Mouse (Mus musculus): ENCODE data around the gene Clic1. TPM values are rescaled to one million over a fixed set of nuclear protein-coding genes. Genes with fewer than 3 reads are reported as not detected.

Gene Clic1
- polyA plus RNA-seq, 1 experiment, result 173 TPM

DNA sequence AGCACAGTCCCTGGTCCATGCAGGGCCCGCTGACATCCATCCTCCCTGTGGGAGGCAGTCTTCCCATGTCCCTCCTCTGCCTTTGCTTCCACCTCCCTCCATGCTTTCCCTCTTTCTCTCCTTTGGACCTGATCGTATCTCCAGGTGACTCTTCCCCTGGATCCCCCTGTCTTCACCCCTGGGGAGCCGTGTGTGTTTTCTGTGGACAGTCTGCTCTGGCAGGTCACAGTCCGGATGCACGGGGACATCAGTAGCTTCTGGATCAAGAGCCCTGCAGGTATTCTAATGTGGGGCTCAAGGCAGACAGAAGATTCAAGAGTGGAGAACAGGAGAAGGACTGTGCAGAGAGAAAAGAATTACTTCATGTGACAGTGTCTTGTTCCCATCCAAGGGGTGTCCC is 26.5 kb upstream of the Clic1 start:
- Histone ChIP-seq H3K9ac (ENCODE audit: low read depth, poor library complexity, severe bottlenecking) (no peak overlapping the region), H3K9me3 (replicated peaks; ENCODE audit: control insufficient read depth, insufficient read depth, low read length, poor library complexity, severe bottlenecking) (no peaks in the 10 kb centered on the region), H3K27ac (ENCODE audit: insufficient read depth, low read length) (no peak overlapping the region), H3K4me1 (ENCODE audit: control insufficient read depth, insufficient read depth, low read length) (peaks cover 5% of the 10 kb centered on the region), H3K4me3 (ENCODE audit: low read depth, low read length) (no peak overlapping the region), H3K27me3 (ENCODE audit: control insufficient read depth, insufficient read depth, low read length, poor library complexity, severe bottlenecking) (no peaks in the 10 kb centered on the region), H3K36me3 (ENCODE audit: control insufficient read depth, insufficient read depth, low read length, poor library complexity, severe bottlenecking) (no peaks in the 10 kb centered on the region)
- TF ChIP-seq POLR2A (IDR thresholded peaks at IDR 0.05; ENCODE audit: insufficient read depth, low read length) (no peak), EP300 (IDR thresholded peaks at IDR 0.05; ENCODE audit: insufficient read depth, low read depth, low read length) (no peak), CTCF (IDR thresholded peaks at IDR 0.05; ENCODE audit: low read depth, low read length) (no peak)

DNA sequence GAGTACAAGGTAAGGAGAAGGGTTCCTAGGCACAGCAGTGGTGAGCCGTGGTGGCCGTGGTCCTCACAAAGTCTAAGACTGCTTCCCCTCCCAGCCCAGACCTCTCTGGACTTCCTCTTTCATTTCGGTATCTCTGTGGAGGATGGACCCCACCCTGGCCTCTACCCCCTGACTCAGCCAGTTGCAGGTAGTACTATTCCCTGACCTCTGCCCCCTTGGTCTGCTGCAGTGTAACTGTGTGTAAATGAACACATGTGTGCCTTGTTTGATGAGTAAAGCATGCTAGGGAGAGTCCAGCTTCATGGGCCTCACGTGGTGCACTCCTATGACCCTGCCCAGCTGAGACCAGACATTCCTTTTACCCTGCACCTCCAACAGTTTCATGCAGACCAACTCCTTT is 26.0 kb upstream of the Clic1 start:
- Histone ChIP-seq H3K36me3 (ENCODE audit: control insufficient read depth, insufficient read depth, low read length, poor library complexity, severe bottlenecking) (no peaks in the 10 kb centered on the region), H3K9me3 (replicated peaks; ENCODE audit: control insufficient read depth, insufficient read depth, low read length, poor library complexity, severe bottlenecking) (no peaks in the 10 kb centered on the region), H3K4me1 (ENCODE audit: control insufficient read depth, insufficient read depth, low read length) (peaks cover 5% of the 10 kb centered on the region), H3K27me3 (ENCODE audit: control insufficient read depth, insufficient read depth, low read length, poor library complexity, severe bottlenecking) (no peaks in the 10 kb centered on the region), H3K27ac (ENCODE audit: insufficient read depth, low read length) (no peak overlapping the region), H3K9ac (ENCODE audit: low read depth, poor library complexity, severe bottlenecking) (no peak overlapping the region), H3K4me3 (ENCODE audit: low read depth, low read length) (no peak overlapping the region)
- TF ChIP-seq EP300 (IDR thresholded peaks at IDR 0.05; ENCODE audit: insufficient read depth, low read depth, low read length) (no peak), CTCF (IDR thresholded peaks at IDR 0.05; ENCODE audit: low read depth, low read length) (no peak), POLR2A (IDR thresholded peaks at IDR 0.05; ENCODE audit: insufficient read depth, low read length) (no peak)

DNA sequence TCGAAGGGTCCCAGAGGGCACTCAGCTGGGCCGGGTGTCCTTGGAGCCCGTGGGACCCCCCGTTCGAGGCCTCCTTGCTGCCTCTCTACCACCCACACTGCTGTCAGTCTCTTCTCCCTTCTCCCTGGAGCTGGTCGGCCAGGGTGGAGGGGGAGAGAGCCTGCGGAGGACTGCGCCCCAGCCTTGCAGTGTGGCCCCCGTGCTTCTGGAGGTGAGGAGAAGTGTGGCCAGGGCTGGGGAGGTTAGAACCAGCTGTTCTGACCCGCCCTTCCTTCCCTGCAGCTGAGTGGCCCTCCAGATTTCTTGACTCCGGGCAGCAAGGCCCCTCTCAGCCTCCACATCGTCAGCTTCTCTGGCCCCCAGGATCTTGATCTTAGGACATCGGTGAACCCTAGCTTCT is 25.5 kb upstream of the Clic1 start:
- no peaks in the 10 kb centered on the region for H3K36me3 ChIP-seq (ENCODE audit: control insufficient read depth, insufficient read depth, low read length, poor library complexity, severe bottlenecking)
- no peaks in the 10 kb centered on the region for H3K27me3 ChIP-seq (ENCODE audit: control insufficient read depth, insufficient read depth, low read length, poor library complexity, severe bottlenecking)
- H3K9ac ChIP-seq (ENCODE audit: low read depth, poor library complexity, severe bottlenecking), result no peak overlapping the region
- H3K27ac ChIP-seq (ENCODE audit: insufficient read depth, low read length), result no peak overlapping the region
- peaks cover 5% of the 10 kb centered on the region for H3K4me1 ChIP-seq (ENCODE audit: control insufficient read depth, insufficient read depth, low read length)
- H3K9me3 ChIP-seq (replicated peaks; ENCODE audit: control insufficient read depth, insufficient read depth, low read length, poor library complexity, severe bottlenecking), result no peaks in the 10 kb centered on the region
- TF ChIP-seq POLR2A (IDR thresholded peaks at IDR 0.05; ENCODE audit: insufficient read depth, low read length) (no peak), EP300 (IDR thresholded peaks at IDR 0.05; ENCODE audit: insufficient read depth, low read depth, low read length) (no peak), CTCF (IDR thresholded peaks at IDR 0.05; ENCODE audit: low read depth, low read length) (no peak)
- H3K4me3 ChIP-seq (ENCODE audit: low read depth, low read length), result no peak overlapping the region

DNA sequence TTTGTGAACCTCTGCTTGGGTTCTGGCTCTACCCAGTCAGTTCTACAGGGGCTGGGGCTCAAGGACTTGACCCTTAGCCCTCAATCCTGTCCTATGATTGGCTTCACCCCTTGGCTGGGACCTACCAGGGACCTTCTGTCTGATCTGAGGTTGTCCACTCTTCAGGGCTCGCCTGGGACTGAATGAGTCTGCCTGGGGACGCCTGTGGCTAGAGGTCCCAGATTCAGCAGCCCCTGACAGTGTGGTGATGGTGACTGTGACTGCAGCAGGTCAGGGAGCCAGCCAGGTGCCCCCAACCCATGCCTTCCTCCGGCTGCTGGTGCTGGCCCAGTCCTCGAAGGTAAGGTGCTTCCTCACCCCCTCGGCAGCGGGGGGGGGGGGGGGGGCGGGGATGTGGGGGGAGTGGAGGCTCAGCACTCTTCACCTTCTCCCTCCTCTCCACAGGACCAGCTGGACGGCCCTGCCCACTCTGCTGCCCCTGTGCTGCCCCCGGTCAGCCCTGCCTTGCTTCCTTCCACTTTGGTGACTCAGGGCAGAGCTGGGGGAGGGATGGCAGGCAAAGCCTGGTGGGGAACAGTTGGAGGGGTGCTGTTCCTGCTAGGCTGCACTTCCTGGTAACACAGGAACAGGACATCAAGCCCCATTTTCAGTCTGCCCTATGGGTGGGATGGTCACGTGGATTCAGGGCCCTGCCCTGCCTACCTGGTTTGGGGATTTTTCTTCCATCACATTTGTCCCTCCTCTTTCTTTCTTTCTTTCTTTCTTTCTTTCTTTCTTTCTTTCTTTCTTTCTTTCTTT is 24.9 kb upstream of the Clic1 start:
- no peak overlapping the region for H3K9ac ChIP-seq (ENCODE audit: low read depth, poor library complexity, severe bottlenecking)
- H3K4me3 ChIP-seq (ENCODE audit: low read depth, low read length), result no peak overlapping the region
- no peaks in the 10 kb centered on the region for H3K36me3 ChIP-seq (ENCODE audit: control insufficient read depth, insufficient read depth, low read length, poor library complexity, severe bottlenecking)
- H3K27me3 ChIP-seq (ENCODE audit: control insufficient read depth, insufficient read depth, low read length, poor library complexity, severe bottlenecking), result no peaks in the 10 kb centered on the region
- TF ChIP-seq EP300 (IDR thresholded peaks at IDR 0.05; ENCODE audit: insufficient read depth, low read depth, low read length) (no peak), POLR2A (IDR thresholded peaks at IDR 0.05; ENCODE audit: insufficient read depth, low read length) (no peak)
- no peak overlapping the region for H3K27ac ChIP-seq (ENCODE audit: insufficient read depth, low read length)
- H3K9me3 ChIP-seq (replicated peaks; ENCODE audit: control insufficient read depth, insufficient read depth, low read length, poor library complexity, severe bottlenecking), result no peaks in the 10 kb centered on the region
- peaks cover 5% of the 10 kb centered on the region for H3K4me1 ChIP-seq (ENCODE audit: control insufficient read depth, insufficient read depth, low read length)

GRCm38 (mm10) chr17:35026206-35026605 is 23.6 kb upstream of the Clic1 start:
- Histone ChIP-seq H3K4me1 (ENCODE audit: control insufficient read depth, insufficient read depth, low read length) (peaks cover 5% of the 10 kb centered on the region), H3K27me3 (ENCODE audit: control insufficient read depth, insufficient read depth, low read length, poor library complexity, severe bottlenecking) (no peaks in the 10 kb centered on the region), H3K9ac (ENCODE audit: low read depth, poor library complexity, severe bottlenecking) (no peak overlapping the region), H3K9me3 (replicated peaks; ENCODE audit: control insufficient read depth, insufficient read depth, low read length, poor library complexity, severe bottlenecking) (no peaks in the 10 kb centered on the region), H3K4me3 (ENCODE audit: low read depth, low read length) (no peak overlapping the region), H3K36me3 (ENCODE audit: control insufficient read depth, insufficient read depth, low read length, poor library complexity, severe bottlenecking) (no peaks in the 10 kb centered on the region), H3K27ac (ENCODE audit: insufficient read depth, low read length) (no peak overlapping the region)
- TF ChIP-seq CTCF (IDR thresholded peaks at IDR 0.05; ENCODE audit: low read depth, low read length), result no peak
- no peak for TF ChIP-seq EP300 (IDR thresholded peaks at IDR 0.05; ENCODE audit: insufficient read depth, low read depth, low read length)
- no peak for TF ChIP-seq POLR2A (IDR thresholded peaks at IDR 0.05; ENCODE audit: insufficient read depth, low read length)

- H3K36me3 ChIP-seq (ENCODE audit: control insufficient read depth, insufficient read depth, low read length, poor library complexity, severe bottlenecking), result no peaks in the 10 kb centered on the region
- TF ChIP-seq CTCF (IDR thresholded peaks at IDR 0.05; ENCODE audit: low read depth, low read length) (no peak), EP300 (IDR thresholded peaks at IDR 0.05; ENCODE audit: insufficient read depth, low read depth, low read length) (no peak)
- no peak within 1 kb of the TSS for H3K9ac ChIP-seq (ENCODE audit: low read depth, poor library complexity, severe bottlenecking)
- peaks cover 5% of the 10 kb centered on the region for H3K4me1 ChIP-seq (ENCODE audit: control insufficient read depth, insufficient read depth, low read length)
- H3K27ac ChIP-seq (ENCODE audit: insufficient read depth, low read length), result no peak within 1 kb of the TSS
- H3K9me3 ChIP-seq (replicated peaks; ENCODE audit: control insufficient read depth, insufficient read depth, low read length, poor library complexity, severe bottlenecking), result no peaks in the 10 kb centered on the region
- H3K4me3 ChIP-seq (ENCODE audit: low read depth, low read length), result no peak within 1 kb of the TSS
- no peaks in the 10 kb centered on the region for H3K27me3 ChIP-seq (ENCODE audit: control insufficient read depth, insufficient read depth, low read length, poor library complexity, severe bottlenecking)
Measured at GRCm38 (mm10) chr17:35027277-35028068, 22.3 kb upstream of the Clic1 start, which contains the start of gene Sapcd1. Gene Sapcd1 (minus strand): TSS chr17:35028016.

Measured in ES-Bruce4 (cell line).